Mouse (Mus musculus): ENCODE results near the gene Chst1.

The Chst1 gene

GRCm38 (mm10) chr2:92599487-92600347, at the start of gene Chst1:
Chst1 (plus strand) TSS chr2:92599707.
- DNase-seq (ENCODE audit: low spot score in 2 of 2) = peak in 1 of 2 experiments; percentile 38

- no peak for DNase-seq (ENCODE audit: low spot score in 2 of 2)
Measured at GRCm38 (mm10) chr2:92550051-92550450, 49.5 kb upstream of the Chst1 start.

- DNase-seq (ENCODE audit: low spot score in 2 of 2) = no peak
Measured at GRCm38 (mm10) chr2:92554536-92554935, 45.0 kb upstream of the Chst1 start.

- DNase-seq (ENCODE audit: low spot score in 2 of 2) = no peak
Measured at GRCm38 (mm10) chr2:92562930-92563329, 36.6 kb upstream of the Chst1 start.

GRCm38 (mm10) chr2:92570623-92571022, 28.9 kb upstream of the Chst1 start:
- no peak for DNase-seq (ENCODE audit: low spot score in 2 of 2)

GRCm38 (mm10) chr2:92577824-92578223, 21.7 kb upstream of the Chst1 start:
- peak in 1 of 2 experiments; percentile 44 for DNase-seq (ENCODE audit: low spot score in 2 of 2)

- DNase-seq (ENCODE audit: low spot score in 2 of 2) = no peak
Measured at GRCm38 (mm10) chr2:92581302-92581701, 18.2 kb upstream of the Chst1 start.

GRCm38 (mm10) chr2:92582596-92582995, 16.9 kb upstream of the Chst1 start:
- DNase-seq (ENCODE audit: low spot score in 2 of 2) = no peak

- no peak for DNase-seq (ENCODE audit: low spot score in 2 of 2)
Measured at GRCm38 (mm10) chr2:92587806-92588205, 11.7 kb upstream of the Chst1 start.

- DNase-seq (ENCODE audit: low spot score in 2 of 2) = no peak
Measured at GRCm38 (mm10) chr2:92594929-92595730, 4.4 kb upstream of the Chst1 start.

- DNase-seq (ENCODE audit: low spot score in 2 of 2) = peak in 1 of 2 experiments; percentile 80
Measured at GRCm38 (mm10) chr2:92597291-92597690, 2.2 kb upstream of the Chst1 start.

- no peak for DNase-seq (ENCODE audit: low spot score in 2 of 2)
Measured at GRCm38 (mm10) chr2:92598941-92599486, 493 bp upstream of the Chst1 start.

- no peak for DNase-seq (ENCODE audit: low spot score in 2 of 2)
Measured at GRCm38 (mm10) chr2:92600348-92600670, 802 bp downstream of the Chst1 start.

GRCm38 (mm10) chr2:92601246-92601645, 1.7 kb downstream of the Chst1 start:
- DNase-seq (ENCODE audit: low spot score in 2 of 2) = no peak

GRCm38 (mm10) chr2:92602073-92602472, 2.6 kb downstream of the Chst1 start:
- no peak for DNase-seq (ENCODE audit: low spot score in 2 of 2)

- no peak for DNase-seq (ENCODE audit: low spot score in 2 of 2)
Measured at GRCm38 (mm10) chr2:92603591-92603990, 4.1 kb downstream of the Chst1 start.

GRCm38 (mm10) chr2:92604565-92604964, 5.1 kb downstream of the Chst1 start:
- DNase-seq (ENCODE audit: low spot score in 2 of 2) = no peak

- DNase-seq (ENCODE audit: low spot score in 2 of 2) = no peak
Measured at GRCm38 (mm10) chr2:92605995-92606394, 6.5 kb downstream of the Chst1 start.

- no peak for DNase-seq (ENCODE audit: low spot score in 2 of 2)
Measured at GRCm38 (mm10) chr2:92607153-92607552, 7.6 kb downstream of the Chst1 start.

GRCm38 (mm10) chr2:92607592-92607991, 8.1 kb downstream of the Chst1 start:
- DNase-seq (ENCODE audit: low spot score in 2 of 2) = no peak

- DNase-seq (ENCODE audit: low spot score in 2 of 2) = no peak
Measured at GRCm38 (mm10) chr2:92608013-92608619, 8.6 kb downstream of the Chst1 start.
